Mouse (Mus musculus) limb, embryonic 11.5 days (tissue): Measurements from ENCODE around the gene 4933405L10Rik. TPM values are rescaled to one million over a fixed set of nuclear protein-coding genes. Genes with fewer than 3 reads are reported as not detected.
A peak's percentile ranks its signal among the peaks of the same experiment; 100 is the strongest.

Experiments
- ATAC-seq: fragments of 200-750 bp; cut with Nextera tagmentation; 2 replicates; pipeline ENCODE4 v1.8.0; 2017; ENCODE audit warnings: low read depth; ENCODE audit not compliant: insufficient number of reproducible peaks, low FRiP score, low TSS enrichment
- DNase-seq: peaks from one replicate; pipeline ENCODE4 v3.0.0-alpha.2; 2015; ENCODE audit warnings: low spot score
- H3K27ac ChIP-seq: fragments of 300-500 bp; sonication (generic); replicated peaks from 2 replicates; pipeline ENCODE4 v1.5.1; 2014; ENCODE audit warnings: low read depth, mild to moderate bottlenecking, low read length
- H3K27me3 ChIP-seq: fragments of 300-500 bp; sonication (generic); 2 replicates; pipeline ENCODE4 v1.6.1; 2014; ENCODE audit warnings: mild to moderate bottlenecking, low read length, mixed read lengths; ENCODE audit not compliant: control insufficient read depth, insufficient read depth
- H3K36me3 ChIP-seq: fragments of 300-500 bp; sonication (generic); 2 replicates; pipeline ENCODE4 v1.6.1; 2014; ENCODE audit warnings: mild to moderate bottlenecking, low read length, moderate library complexity, mixed read lengths; ENCODE audit not compliant: control insufficient read depth, insufficient read depth
- H3K4me1 ChIP-seq: fragments of 300-500 bp; sonication (generic); 2 replicates; pipeline ENCODE4 v1.6.1; 2014; ENCODE audit warnings: low read length, mixed read lengths; ENCODE audit not compliant: control insufficient read depth, insufficient read depth
- H3K4me2 ChIP-seq: fragments of 300-500 bp; sonication (generic); 2 replicates; pipeline ENCODE4 v1.6.1; 2014; ENCODE audit warnings: low read depth, mild to moderate bottlenecking, moderate library complexity; ENCODE audit not compliant: severe bottlenecking
- H3K4me3 ChIP-seq: fragments of 300-500 bp; sonication (generic); 2 replicates; pipeline ENCODE4 v1.5.1; 2014; ENCODE audit warnings: low read depth, low read length
- H3K9ac ChIP-seq: fragments of 300-500 bp; sonication (generic); 2 replicates; pipeline ENCODE4 v1.6.1; 2014; ENCODE audit warnings: mild to moderate bottlenecking, low read length
- H3K9me3 ChIP-seq: fragments of 300-500 bp; sonication (generic); 2 replicates; pipeline ENCODE4 v1.6.1; 2016; ENCODE audit warnings: low read length; ENCODE audit not compliant: control insufficient read depth
- WGBS: fragments of 180-500 bp; shearing (Covaris S2); extraction: QIAGEN DNeasy Blood & Tissue Kit; methylation state at CpG from one replicate; pipeline ENCODE4 v1.1.7; 2014; 5-methylcytosine and 5-hydroxymethylcytosine counted together
- polyA plus RNA-seq: library from polyadenylated mRNA; unstranded; fragments of >200 nt; fragmentation: Nextera tagmentation; extraction: Ambion mirVana; gene quantifications from 2 replicates; pipeline ENCODE4 v1.2.1, GENCODE M21; 2014

4933405L10Rik gene
- polyA plus RNA-seq = 0.12 TPM in 1 of 2 replicates, not detected in the other

DNA sequence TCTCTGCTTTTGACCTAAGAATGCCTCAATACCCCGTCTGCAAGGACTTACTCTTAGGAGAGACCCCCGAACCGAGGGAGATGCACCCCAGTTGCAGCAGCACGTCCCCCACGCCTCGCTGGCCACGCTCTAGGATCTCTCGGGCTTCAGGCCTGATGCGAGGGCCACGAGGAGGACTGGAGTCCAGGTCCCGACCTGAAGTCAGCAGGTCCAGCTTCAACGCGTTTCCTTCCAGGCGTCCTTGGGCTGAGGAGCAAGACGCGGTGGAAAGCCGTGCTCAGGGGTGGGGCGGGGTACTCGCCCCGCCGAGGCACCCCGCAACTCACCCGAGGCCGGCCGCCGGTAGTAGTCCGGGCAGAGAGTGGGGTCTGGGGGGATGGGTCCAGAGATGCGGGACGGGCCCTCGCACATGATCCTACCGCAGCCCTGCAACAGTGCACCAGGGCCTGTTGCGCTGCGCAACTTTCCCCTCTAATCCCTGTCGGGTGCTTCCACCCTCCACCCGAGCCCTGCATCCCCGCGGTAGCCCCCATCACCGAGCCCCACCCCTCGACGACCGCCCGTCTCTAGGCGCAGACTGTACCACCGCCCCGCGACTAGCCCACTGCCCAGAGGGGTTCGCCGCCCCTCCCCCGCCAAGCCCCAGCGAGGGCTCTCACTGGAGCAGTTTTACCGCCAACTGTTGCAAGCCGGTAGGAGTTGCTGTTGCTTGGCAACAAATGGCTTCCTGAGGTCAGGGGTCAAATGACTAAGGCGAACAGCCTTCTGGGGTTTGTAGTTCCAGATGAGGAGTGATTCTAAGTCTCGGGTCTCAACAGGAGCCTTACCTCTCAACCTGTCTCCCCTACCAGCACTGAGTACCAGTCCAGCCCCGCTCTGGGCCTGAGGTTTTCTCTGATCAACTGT is at the start of gene 4933405L10Rik, which contains the start of gene Enkd1:
Gene 4933405L10Rik (plus strand): TSS at position 158 of the 906 bp plus-strand sequence.
Gene Enkd1 (minus strand): TSS at position 713 of the 906 bp plus-strand sequence.
- H3K27ac ChIP-seq = 0 out of 2 replicates have a peak within 1 kb of the TSS, but pooled peaks have one; percentile 1
- H3K9ac ChIP-seq = peak within 1 kb of the TSS; percentile 73
- peaks cover 5% of the 10 kb centered on the region for H3K4me1 ChIP-seq
- H3K9me3 ChIP-seq = no peaks in the 10 kb centered on the region
- H3K36me3 ChIP-seq = peaks cover 2% of the 10 kb centered on the region; the same call in 1 of the 2 replicates
- ATAC-seq (peak; percentile 90), DNase-seq (peak; percentile 96)
- under 1% methylated on average over 55 of the region's 55 CpGs for WGBS
- H3K4me2 ChIP-seq = peak within 1 kb of the TSS; percentile 59
- peak within 1 kb of the TSS; percentile 70 for H3K4me3 ChIP-seq
- no peaks in the 10 kb centered on the region for H3K27me3 ChIP-seq

- Histone ChIP-seq H3K4me1 (no peaks in the 10 kb centered on the region), H3K27me3 (no peaks in the 10 kb centered on the region), H3K27ac (no peak overlapping the region), H3K4me3 (no peak overlapping the region), H3K36me3 (peaks cover 15% of the 10 kb centered on the region), H3K9me3 (no peaks in the 10 kb centered on the region), H3K9ac (no peak overlapping the region), H3K4me2 (no peak overlapping the region)
- ATAC-seq (no peak), DNase-seq (no peak)
- 84% methylated on average over 3 of the region's 3 CpGs for WGBS
These were observed 46.3 kb upstream of the 4933405L10Rik start for GRCm38 (mm10) chr8:105661167-105661566.

DNA sequence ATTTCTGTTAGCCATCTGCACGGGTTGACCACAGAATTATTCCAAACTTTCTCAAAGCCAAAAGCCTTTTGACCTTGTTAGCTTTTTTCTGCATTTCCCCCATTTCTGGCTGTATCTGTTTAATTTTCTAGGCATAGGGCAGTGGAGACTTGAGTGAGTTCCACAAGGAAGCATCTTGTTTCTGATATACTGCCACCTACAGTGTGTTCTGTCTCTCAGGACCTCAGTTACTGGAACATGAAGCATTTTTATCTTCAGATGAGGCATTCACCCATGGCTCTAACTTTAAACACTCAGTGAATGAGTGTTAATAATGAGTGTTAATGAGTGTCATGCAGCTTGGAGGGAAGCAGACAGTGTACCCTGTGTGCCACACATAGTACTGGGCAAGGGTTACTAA is 29.6 kb upstream of the 4933405L10Rik start:
- Histone ChIP-seq H3K27me3 (no peaks in the 10 kb centered on the region), H3K4me2 (no peak overlapping the region), H3K4me3 (no peak overlapping the region), H3K9me3 (no peaks in the 10 kb centered on the region), H3K4me1 (no peaks in the 10 kb centered on the region), H3K36me3 (peaks cover 45% of the 10 kb centered on the region), H3K9ac (no peak overlapping the region), H3K27ac (no peak overlapping the region)
- DNase-seq (no peak), ATAC-seq (no peak)
- 91% methylated on average over 1 of the region's 1 CpGs for WGBS

- no peaks in the 10 kb centered on the region for H3K27me3 ChIP-seq
- H3K4me1 ChIP-seq = peaks cover 4% of the 10 kb centered on the region; the same call in 1 of the 2 replicates
- no peaks in the 10 kb centered on the region for H3K9me3 ChIP-seq
- no peak overlapping the region for H3K27ac ChIP-seq
- DNase-seq (peak; percentile 18), ATAC-seq (no peak)
- H3K36me3 ChIP-seq = peaks cover 15% of the 10 kb centered on the region
- H3K4me3 ChIP-seq = no peak overlapping the region
- H3K9ac ChIP-seq = no peak overlapping the region
- no peak overlapping the region for H3K4me2 ChIP-seq
- 73% methylated on average over 7 of the region's 7 CpGs for WGBS
These were observed 22.1 kb upstream of the 4933405L10Rik start for GRCm38 (mm10) chr8:105685325-105685724.

DNA sequence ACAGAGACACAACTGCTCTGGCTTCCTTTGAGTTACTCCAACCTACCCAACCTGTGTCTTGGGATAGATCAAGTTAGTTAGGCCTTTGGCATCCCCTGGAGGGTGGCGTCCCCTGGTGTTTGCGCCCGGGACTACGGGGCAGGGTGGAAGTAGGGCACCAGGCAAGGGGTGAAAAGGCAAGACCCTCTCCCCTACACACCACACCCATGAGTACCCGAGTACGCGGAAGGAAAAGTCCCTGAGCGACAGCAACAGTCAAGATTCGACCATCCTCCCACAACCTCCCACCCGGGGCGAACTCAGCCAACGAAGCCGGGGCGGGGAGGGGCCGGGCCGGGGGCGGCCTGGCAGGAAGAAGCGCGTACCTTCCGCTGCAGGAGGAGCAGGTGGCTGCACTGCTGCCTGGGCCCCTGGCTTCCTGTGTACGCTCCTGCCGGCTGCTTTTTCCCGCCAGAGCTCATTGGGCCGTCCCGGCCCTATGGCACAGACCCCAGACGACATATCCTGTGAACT is 21.6 kb upstream of the 4933405L10Rik start, which contains the start of gene Carmil2:
Gene Carmil2 (plus strand): TSS at position 479 of the 513 bp plus-strand sequence.
- Histone ChIP-seq H3K4me1 (peaks cover 4% of the 10 kb centered on the region; the same call in 1 of the 2 replicates), H3K36me3 (peaks cover 10% of the 10 kb centered on the region), H3K4me3 (no peak within 1 kb of the TSS), H3K27me3 (no peaks in the 10 kb centered on the region), H3K27ac (no peak within 1 kb of the TSS), H3K4me2 (peak within 1 kb of the TSS; percentile 11; the same call in 1 of the 2 replicates), H3K9me3 (no peaks in the 10 kb centered on the region), H3K9ac (no peak within 1 kb of the TSS)
- 11% methylated on average over 26 of the region's 26 CpGs for WGBS
- peak; percentile 74 for DNase-seq
- 0 out of 2 replicates have a peak, but pooled peaks have one; percentile 55 for ATAC-seq

GRCm38 (mm10) chr8:105686551-105686950 is 20.9 kb upstream of the 4933405L10Rik start:
- ATAC-seq (no peak), DNase-seq (peak; percentile 22)
- peaks cover 4% of the 10 kb centered on the region; the same call in 1 of the 2 replicates for H3K4me1 ChIP-seq
- no peak overlapping the region for H3K4me3 ChIP-seq
- no peaks in the 10 kb centered on the region for H3K27me3 ChIP-seq
- H3K9ac ChIP-seq = no peak overlapping the region
- WGBS = 67% methylated on average over 6 of the region's 6 CpGs
- H3K36me3 ChIP-seq = peaks cover 7% of the 10 kb centered on the region; the same call in 1 of the 2 replicates
- H3K4me2 ChIP-seq = no peak overlapping the region
- no peaks in the 10 kb centered on the region for H3K9me3 ChIP-seq
- no peak overlapping the region for H3K27ac ChIP-seq

GRCm38 (mm10) chr8:105687512-105687911 is 19.9 kb upstream of the 4933405L10Rik start:
- no peak for DNase-seq
- H3K36me3 ChIP-seq = peaks cover 4% of the 10 kb centered on the region; the same call in 1 of the 2 replicates
- ATAC-seq = no peak
- H3K9ac ChIP-seq = no peak overlapping the region
- H3K4me1 ChIP-seq = peaks cover 4% of the 10 kb centered on the region; the same call in 1 of the 2 replicates
- WGBS = 69% methylated on average over 8 of the region's 8 CpGs
- H3K27ac ChIP-seq = no peak overlapping the region
- no peak overlapping the region for H3K4me3 ChIP-seq
- no peaks in the 10 kb centered on the region for H3K27me3 ChIP-seq
- no peaks in the 10 kb centered on the region for H3K9me3 ChIP-seq
- H3K4me2 ChIP-seq = no peak overlapping the region

GRCm38 (mm10) chr8:105688242-105688752 is 19.2 kb upstream of the 4933405L10Rik start:
- Histone ChIP-seq H3K4me3 (no peak overlapping the region), H3K9me3 (no peaks in the 10 kb centered on the region), H3K4me1 (peaks cover 4% of the 10 kb centered on the region; the same call in 1 of the 2 replicates), H3K36me3 (peaks cover 4% of the 10 kb centered on the region; the same call in 1 of the 2 replicates), H3K4me2 (no peak overlapping the region), H3K27me3 (no peaks in the 10 kb centered on the region), H3K9ac (no peak overlapping the region), H3K27ac (no peak overlapping the region)
- no peak for ATAC-seq
- no peak for DNase-seq
- WGBS = 72% methylated on average over 14 of the region's 14 CpGs
